Mouse (Mus musculus) liver, embryonic 14 days (tissue): Measurements from ENCODE around the gene Speg. TPM values are rescaled to one million over a fixed set of nuclear protein-coding genes. Genes with fewer than 3 reads are reported as not detected.

Experiments used
- polyA plus RNA-seq: library from polyadenylated mRNA; depleted of rRNA; stranded (reverse); fragments of >200 nt; gene quantifications from 2 replicates; pipeline ENCODE4 v1.2.3, GENCODE M21; 2012; rRNA removed

Speg gene
- polyA plus RNA-seq, result 6.7 and 7.5 TPM in 2 replicates

DNA sequence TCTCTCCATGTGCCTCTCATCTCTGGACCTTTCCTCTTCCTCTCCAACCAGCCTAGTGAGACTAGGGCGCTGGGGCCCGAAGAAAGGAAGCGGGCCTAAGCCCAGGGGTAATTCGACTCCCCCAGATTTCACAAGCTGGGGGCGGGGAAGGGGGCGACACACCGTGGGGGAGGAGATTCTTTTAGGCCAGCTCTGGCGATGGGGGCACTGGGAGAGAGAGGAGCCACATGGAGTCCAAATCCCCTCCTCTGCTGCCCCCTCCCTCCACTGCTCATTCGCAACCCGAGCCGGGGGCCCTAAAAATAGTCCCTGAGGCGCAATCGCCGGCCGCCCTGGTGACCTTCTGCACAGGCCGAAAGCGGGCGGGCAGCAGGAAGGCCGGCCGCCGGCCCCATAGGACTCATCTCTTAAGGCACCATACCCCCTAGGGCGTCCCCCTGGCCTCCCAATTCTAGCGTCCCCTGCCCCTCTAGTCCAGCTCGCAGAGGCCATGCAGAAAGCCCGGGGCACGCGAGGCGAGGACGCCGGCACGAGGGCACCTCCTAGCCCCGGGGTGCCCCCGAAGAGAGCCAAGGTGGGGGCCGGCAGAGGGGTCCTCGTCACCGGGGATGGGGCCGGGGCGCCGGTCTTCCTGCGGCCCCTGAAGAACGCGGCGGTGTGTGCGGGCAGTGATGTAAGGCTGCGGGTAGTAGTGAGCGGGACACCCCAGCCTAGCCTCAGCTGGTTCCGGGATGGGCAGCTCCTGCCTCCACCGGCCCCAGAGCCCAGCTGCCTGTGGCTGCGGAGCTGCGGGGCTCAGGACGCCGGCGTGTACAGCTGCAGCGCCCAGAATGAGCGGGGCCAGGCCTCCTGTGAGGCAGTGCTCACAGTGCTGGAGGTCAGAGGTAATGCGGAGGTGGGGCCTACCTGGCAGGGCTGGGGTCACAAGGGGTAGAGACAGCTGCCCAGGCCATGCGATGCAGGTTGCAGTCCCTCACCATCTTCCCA is at the start of gene Speg:
Speg (plus strand) TSS at position 348 of the 987 bp plus-strand sequence.

GRCm38 (mm10) chr1:75360112-75361031 is 14.7 kb upstream of the Speg start, which contains the start of gene Des:
TSS of gene Des (plus strand) at chr1:75360329.

GRCm38 (mm10) chr1:75435475-75436328 is 60.6 kb downstream of the Speg start, which contains the start of gene Gmppa:
TSS of gene Gmppa (plus strand) at chr1:75435930.

DNA sequence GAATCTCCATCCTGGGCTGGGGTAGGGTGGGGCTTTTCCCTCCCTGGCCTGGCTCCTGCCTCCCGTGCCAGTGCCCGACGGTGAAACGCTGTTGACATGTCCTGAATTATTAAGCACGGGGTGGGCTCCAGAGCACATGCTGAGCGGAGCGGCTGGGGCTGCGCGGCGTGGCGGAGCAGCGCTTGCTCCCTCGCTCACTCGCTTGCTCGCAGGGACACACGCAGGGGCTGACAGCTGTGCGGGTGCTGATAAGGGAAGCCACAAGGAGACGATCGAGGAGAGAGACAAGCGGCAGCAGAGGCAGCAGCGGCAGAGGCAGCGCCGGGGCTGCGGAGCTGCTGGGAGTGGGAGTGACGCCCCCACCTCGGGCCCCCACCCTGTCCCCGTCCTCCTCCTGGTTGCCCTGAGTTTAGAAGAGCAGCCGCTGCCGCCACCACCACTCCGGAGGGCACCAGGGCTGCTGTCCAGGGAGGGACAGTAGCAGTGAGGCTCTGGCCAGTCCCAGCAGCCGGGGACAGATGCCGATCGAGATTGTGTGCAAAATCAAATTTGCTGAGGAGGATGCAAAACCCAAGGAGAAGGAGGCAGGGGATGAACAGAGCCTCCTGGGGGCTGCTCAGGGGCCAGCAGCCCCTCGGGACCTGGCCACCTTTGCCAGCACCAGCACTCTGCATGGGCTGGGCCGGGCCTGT is 75.4 kb downstream of the Speg start, which contains the start of gene Asic4:
Asic4 (plus strand) TSS at position 123 of the 692 bp plus-strand sequence.

DNA sequence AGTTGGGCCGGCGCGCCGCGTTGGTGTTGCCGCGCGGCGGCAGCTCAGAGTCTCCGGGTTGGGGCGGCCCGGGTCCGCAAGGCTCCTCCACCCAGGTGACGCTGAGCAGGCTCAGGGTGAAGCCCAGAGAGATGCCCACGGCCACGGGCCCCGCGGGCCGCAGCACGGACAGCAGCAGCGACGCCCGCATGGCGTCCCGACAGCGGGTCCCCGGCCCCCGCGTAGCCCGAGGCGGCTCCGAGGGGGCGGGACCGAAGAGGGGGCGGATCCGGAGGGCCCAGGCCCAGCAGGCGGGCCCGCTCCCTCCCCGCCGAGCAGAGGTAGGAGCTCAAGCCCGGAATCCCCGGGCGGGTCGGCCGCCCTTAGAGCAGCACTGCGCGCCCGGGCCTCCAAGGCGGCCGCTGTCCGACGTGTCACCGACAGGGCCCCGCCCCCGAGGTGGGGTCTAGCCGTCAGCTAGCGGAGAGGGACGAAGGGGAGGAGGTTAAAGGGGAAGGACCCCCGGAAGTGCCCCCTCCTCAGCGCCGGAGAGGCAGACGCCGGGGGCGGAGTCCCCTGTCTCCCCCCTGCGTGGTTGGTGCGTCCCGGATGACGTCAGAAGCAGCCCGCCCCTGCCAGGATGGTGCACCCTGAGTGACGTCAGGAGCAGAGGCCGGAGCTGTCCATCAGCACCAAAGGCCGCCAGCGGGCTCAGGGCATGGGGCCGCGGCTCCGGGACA is 104.0 kb downstream of the Speg start, which contains the start of the genes Chpf and Tmem198:
Chpf (minus strand) TSS at position 392 of the 719 bp plus-strand sequence.
Tmem198 (plus strand) TSS at position 617 of the 719 bp plus-strand sequence.

Other genes starting within 250 kb of the Speg start
- gene Slc23a3, start 241.4 kb upstream of the Speg start, polyA plus RNA-seq, result 0.96 and 1.4 TPM in 2 replicates
- 30.8 and 36.1 TPM in 2 replicates for gene Cnppd1, start 232.6 kb upstream of the Speg start, polyA plus RNA-seq
- gene Retreg2, start 232.5 kb upstream of the Speg start, polyA plus RNA-seq, result 49.3 and 56.0 TPM in 2 replicates
- 34.6 and 37.6 TPM in 2 replicates for gene Zfand2b, start 206.7 kb upstream of the Speg start, polyA plus RNA-seq
- 34.5 and 41.1 TPM in 2 replicates for gene Abcb6, start 194.9 kb upstream of the Speg start, polyA plus RNA-seq
- gene Ankzf1, start 183.1 kb upstream of the Speg start, polyA plus RNA-seq, result 8.0 and 8.3 TPM in 2 replicates
- 15.8 and 16.8 TPM in 2 replicates for gene Atg9a, start 183.1 kb upstream of the Speg start, polyA plus RNA-seq
- 4.6 and 4.7 TPM in 2 replicates for gene Glb1l, start 164.5 kb upstream of the Speg start, polyA plus RNA-seq
- gene Stk16, start 164.5 kb upstream of the Speg start, polyA plus RNA-seq, result 81.9 and 89.8 TPM in 2 replicates
- gene Tuba4a, start 155.4 kb upstream of the Speg start, polyA plus RNA-seq, result 98.6 and 185 TPM in 2 replicates
- not detected in 2 replicates for gene A630095N17Rik, start 143.2 kb upstream of the Speg start, polyA plus RNA-seq
- gene Dnajb2, start 138.9 kb upstream of the Speg start, polyA plus RNA-seq, result 17.4 and 23.0 TPM in 2 replicates
- gene Ptprn, start 110.8 kb upstream of the Speg start, polyA plus RNA-seq, result 0.14 and 0.23 TPM in 2 replicates
- gene Resp18, start 96.9 kb upstream of the Speg start, polyA plus RNA-seq, result not detected in 2 replicates
- 32.9 and 37.6 TPM in 2 replicates for gene Dnpep, start 57.3 kb upstream of the Speg start, polyA plus RNA-seq
- 1.1 and 2.3 TPM in 2 replicates for gene Des, start 15.0 kb upstream of the Speg start, polyA plus RNA-seq
- gene Gmppa, start 60.6 kb downstream of the Speg start, polyA plus RNA-seq, result 31.7 and 35.4 TPM in 2 replicates
- 0.03 and 0.06 TPM in 2 replicates for gene Asic4, start 75.1 kb downstream of the Speg start, polyA plus RNA-seq
- 3.7 and 4.0 TPM in 2 replicates for gene Chpf, start 104.0 kb downstream of the Speg start, polyA plus RNA-seq
- 0.09 and 0.12 TPM in 2 replicates for gene Tmem198, start 104.2 kb downstream of the Speg start, polyA plus RNA-seq
- 8.2 and 10.1 TPM in 2 replicates for gene Obsl1, start 131.2 kb downstream of the Speg start, polyA plus RNA-seq
- 1.4 and 1.5 TPM in 2 replicates for gene Inha, start 131.8 kb downstream of the Speg start, polyA plus RNA-seq
- gene Stk11ip, start 146.2 kb downstream of the Speg start, polyA plus RNA-seq, result 5.3 and 6.2 TPM in 2 replicates
- gene Slc4a3, start 171.0 kb downstream of the Speg start, polyA plus RNA-seq, result 0.96 and 0.97 TPM in 2 replicates